19 mouse cellular contexts compared by ENCODE assay signal in genomic region chr1:192104021-192104420, GRCm38 (mm10). TPM values are rescaled to one million over a fixed set of nuclear protein-coding genes. Genes with fewer than 3 reads are reported as not detected.
DNase-seq lines count a peak whose midpoint lies in the region; ATAC-seq and TF ChIP-seq lines count a peak whose summit lies in the region.
"Had no signal": no experiment of that assay in that cellular context is flagged by ENCODE, and none has a peak within 500 bp of the region (broad histone marks: within the 10 kb centered on the region; RNA-seq: fewer than 3 reads in every experiment).

No protein-coding gene starts in this region.

- TF ChIP-seq POLR2A in kidney, adult 2 months (IDR thresholded peaks at IDR 0.05; ENCODE audit: low read depth, low read length), result no peak

- ATAC-seq in intestine, embryonic 15.5 days, result peak; percentile 57; the same call in 1 of the 2 replicates
- ATAC-seq in liver, embryonic 15.5 days (ENCODE audit: insufficient read depth), result peak; percentile 57
- no peak for ATAC-seq in CD4-positive, CD25-positive, alpha-beta regulatory T cell, adult 4 months

- TF ChIP-seq CTCF in kidney, adult 2 months (conservative IDR thresholded peaks at IDR 0.05; ENCODE audit: insufficient read depth, insufficient read length, low read depth, low read length), result no peak

- no peaks in the 10 kb centered on the region for H3K27me3 ChIP-seq in intestine, embryonic 15.5 days (replicated peaks)
- H3K27me3 ChIP-seq in kidney, adult 2 months (replicated peaks; ENCODE audit: control insufficient read depth, insufficient read depth, low read length), result no peaks in the 10 kb centered on the region
- H3K27me3 ChIP-seq in liver, embryonic 15.5 days, result no peaks in the 10 kb centered on the region
- H3K27me3 ChIP-seq: midbrain, embryonic 12.5 days; Patski had no signal

- H3K9ac ChIP-seq in intestine, embryonic 15.5 days, result no peak overlapping the region
- no peak overlapping the region for H3K9ac ChIP-seq in liver, embryonic 15.5 days
- H3K9ac ChIP-seq: lung, embryonic 14.5 days; midbrain, embryonic 12.5 days had no signal

- H3K4me3 ChIP-seq in intestine, embryonic 15.5 days (replicated peaks), result no peak overlapping the region
- H3K4me3 ChIP-seq in kidney, adult 2 months (ENCODE audit: insufficient read depth, low read depth, low read length), result no peak overlapping the region
- H3K4me3 ChIP-seq in liver, embryonic 15.5 days (replicated peaks), result no peak overlapping the region
- H3K4me3 ChIP-seq: limb, embryonic 10.5 days; midbrain, embryonic 12.5 days had no signal

- DNase-seq in kidney, adult 2 months, result peak; percentile 91
- DNase-seq in kidney, postnatal 25 days, result peak; percentile 69 to 89
- DNase-seq in lung, postnatal 36 days, result no peak
- DNase-seq in spleen, postnatal 14 days (ENCODE audit: low spot score in 2 of 2), result no peak
- DNase-seq: adrenal gland, postnatal 36 days; B cell, adult 2 months; cerebellum, adult 9-11 months; gastrocnemius, postnatal 10 days; heart, postnatal 4 days; lung, embryonic 14.5 days; right cerebral cortex, postnatal 25 days; thymus, postnatal 36 days had no signal

- WGBS in intestine, embryonic 15.5 days, result 96% methylated on average over 9 of the region's 9 CpGs
- 86% methylated on average over 9 of the region's 9 CpGs for WGBS in kidney, adult 2 months
- WGBS in liver, embryonic 15.5 days (ENCODE audit: insufficient replicate concordance), result 86% methylated on average over 9 of the region's 9 CpGs

- no peak overlapping the region for H3K4me2 ChIP-seq in intestine, embryonic 15.5 days (replicated peaks)
- H3K4me2 ChIP-seq in liver, embryonic 15.5 days, result no peak overlapping the region
- H3K4me2 ChIP-seq: lung, embryonic 14.5 days; midbrain, embryonic 12.5 days had no signal

- H3K9me3 ChIP-seq in intestine, embryonic 15.5 days, result no peaks in the 10 kb centered on the region
- no peaks in the 10 kb centered on the region for H3K9me3 ChIP-seq in liver, embryonic 15.5 days (replicated peaks)
- H3K9me3 ChIP-seq: limb, embryonic 10.5 days; midbrain, embryonic 12.5 days had no signal

- H3K4me1 ChIP-seq in intestine, embryonic 15.5 days (replicated peaks), result 0 out of 2 replicates have a peak, but pooled peaks cover 3% of the 10 kb centered on the region
- H3K4me1 ChIP-seq in kidney, adult 2 months (ENCODE audit: control insufficient read depth, insufficient read depth, low read length), result peaks cover 17% of the 10 kb centered on the region
- peaks cover 20% of the 10 kb centered on the region; the same call in 1 of the 2 replicates for H3K4me1 ChIP-seq in liver, embryonic 15.5 days (replicated peaks)
- H3K4me1 ChIP-seq: limb, embryonic 10.5 days; midbrain, embryonic 12.5 days had no signal

- H3K36me3 ChIP-seq in intestine, embryonic 15.5 days, result peaks cover 5% of the 10 kb centered on the region
- no peaks in the 10 kb centered on the region; the same call in 1 of the 2 replicates for H3K36me3 ChIP-seq in kidney, adult 2 months (ENCODE audit: control insufficient read depth, insufficient read depth, low read length)
- H3K36me3 ChIP-seq in liver, embryonic 15.5 days (replicated peaks), result peaks cover 44% of the 10 kb centered on the region

- no peak overlapping the region for H3K27ac ChIP-seq in intestine, embryonic 15.5 days
- H3K27ac ChIP-seq in kidney, adult 2 months (ENCODE audit: insufficient read depth, low read depth, low read length), result peak overlapping the region; percentile 88
- peak overlapping the region; percentile 45; the same call in 1 of the 2 replicates for H3K27ac ChIP-seq in liver, embryonic 15.5 days (replicated peaks)
- H3K27ac ChIP-seq: limb, embryonic 10.5 days; macrophage; midbrain, embryonic 12.5 days had no signal

RNA-seq across cellular contexts. Expression of gene Traf5, which starts 11.7 kb away (rescaled TPM):
- 19.6 and 21.3 TPM in 2 replicates for polyA plus RNA-seq in intestine, embryonic 15.5 days (2015; fragmentation: Nextera tagmentation; extraction: Ambion mirVana)
- 10.1 and 13.6 TPM in 2 replicates for polyA plus RNA-seq in kidney, adult 2 months (2012; rRNA removed)
- polyA plus RNA-seq in liver, embryonic 15.5 days (2015; fragmentation: Nextera tagmentation; extraction: Ambion mirVana), result 8.0 and 8.1 TPM in 2 replicates
- polyA plus RNA-seq in CD4-positive, CD25-positive, alpha-beta regulatory T cell, adult 4 months (2017; shearing (Covaris generic)), result 10 to 100 TPM; 67.5 to 87.0 TPM

RNA-seq across cellular contexts. Expression of gene Rcor3, which starts 33.8 kb away (rescaled TPM):
- 21.4 and 25.5 TPM in 2 replicates for polyA plus RNA-seq in intestine, embryonic 15.5 days (2015; fragmentation: Nextera tagmentation; extraction: Ambion mirVana)
- polyA plus RNA-seq in kidney, adult 2 months (2012; rRNA removed), result 31.1 and 41.2 TPM in 2 replicates
- polyA plus RNA-seq in liver, embryonic 15.5 days (2015; fragmentation: Nextera tagmentation; extraction: Ambion mirVana), result 8.9 and 9.0 TPM in 2 replicates
- polyA plus RNA-seq in CD4-positive, CD25-positive, alpha-beta regulatory T cell, adult 4 months (2017; shearing (Covaris generic)), result 10 to 100 TPM; 13.1 to 16.2 TPM

Comparison
In these comparisons a context has a peak if more than half of its experiments do, and no peak if none do; other contexts are left out.
1. DNase-seq: peak in kidney, adult 2 months (single experiment) and kidney, postnatal 25 days (2 of 2); none in lung, postnatal 36 days (single experiment) and spleen, postnatal 14 days (0 of 2).